Mouse (Mus musculus): ENCODE data around the gene Sbf2.
"Not testable (repeated sequence)": the region's sequence is repeated elsewhere in the genome, so short reads cannot be mapped to it uniquely, and the experiment has no call there.

Sbf2 gene

DNA sequence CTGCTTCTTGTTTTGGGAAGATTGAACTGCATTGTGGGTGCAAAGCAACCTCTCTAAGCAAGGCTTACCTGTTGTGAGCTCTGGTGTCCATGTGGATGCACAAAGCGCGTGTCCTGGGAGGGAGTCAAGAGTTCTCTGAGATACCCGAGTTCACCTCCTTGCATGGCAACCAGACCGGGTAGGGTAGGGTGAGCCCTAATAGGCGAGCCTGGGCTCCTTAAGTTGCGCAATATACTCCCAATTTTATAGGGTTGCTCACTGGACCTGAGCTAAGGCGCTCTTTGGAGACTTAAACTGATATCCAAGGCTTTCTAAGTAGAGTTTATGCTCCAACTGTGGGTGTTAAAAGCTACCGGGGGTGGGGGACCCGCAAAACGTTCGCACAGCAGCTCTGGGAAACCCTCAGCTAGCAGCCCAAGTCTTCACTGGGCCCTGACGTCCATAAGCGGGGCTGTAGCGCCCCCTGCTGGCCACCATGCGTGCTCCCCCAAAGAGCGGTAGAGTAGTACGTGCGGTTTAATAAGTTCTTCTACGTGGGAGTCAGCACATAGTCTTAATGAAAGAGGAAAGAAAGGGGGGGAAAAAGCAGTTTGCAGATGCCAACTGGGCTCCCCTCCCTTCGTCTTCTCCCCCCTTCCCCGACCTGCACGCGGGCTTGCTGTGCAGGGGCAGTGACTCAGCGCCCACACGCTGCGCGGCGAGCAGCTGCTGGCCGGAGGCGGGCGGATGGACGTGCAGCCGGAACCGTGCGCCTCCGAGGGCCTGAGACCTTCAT, 15.4 kb upstream of the Sbf2 start:
- peak; percentile 87 for DNase-seq (ENCODE audit: low read depth, low spot score)

DNA sequence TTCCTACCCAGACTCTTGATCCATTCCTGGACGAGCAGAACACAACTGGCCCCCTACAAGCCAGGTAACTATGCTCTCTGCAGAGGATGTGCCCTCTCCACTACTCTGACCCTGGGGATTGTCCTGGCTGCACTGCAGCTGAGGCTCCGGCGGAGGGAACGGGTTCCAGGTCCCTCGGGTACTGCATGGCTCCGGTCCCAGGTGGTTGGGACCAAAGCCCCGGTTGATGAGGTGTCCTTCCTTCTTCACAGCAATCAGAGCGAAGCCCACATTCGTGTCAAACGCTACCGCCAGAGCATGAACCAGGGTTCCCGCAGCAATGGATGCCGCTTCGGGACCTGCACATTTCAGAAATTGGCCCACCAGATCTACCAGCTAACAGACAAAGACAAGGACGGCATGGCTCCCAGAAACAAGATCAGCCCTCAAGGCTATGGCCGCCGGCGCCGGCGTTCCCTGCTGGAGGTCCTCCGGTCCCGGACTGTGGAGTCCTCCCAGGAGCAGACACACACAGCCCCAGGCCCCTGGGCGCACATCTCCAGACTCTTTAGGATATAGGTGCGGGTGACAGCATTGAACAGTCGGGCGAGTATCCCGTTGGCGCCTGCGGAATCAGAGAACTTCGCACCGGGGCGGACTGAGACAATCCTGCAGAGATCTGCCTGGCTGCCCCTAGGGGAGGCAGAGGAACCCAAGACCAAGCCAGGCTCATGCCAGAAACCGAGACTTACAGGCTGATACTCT, 14.1 kb upstream of the Sbf2 start:
- peak; percentile 53 for DNase-seq (ENCODE audit: low read depth, low spot score)

- DNase-seq (ENCODE audit: low read depth, low spot score): no peak
Measured at GRCm38 (mm10) chr7:110628273-110628600, 13.5 kb upstream of the Sbf2 start.

DNA sequence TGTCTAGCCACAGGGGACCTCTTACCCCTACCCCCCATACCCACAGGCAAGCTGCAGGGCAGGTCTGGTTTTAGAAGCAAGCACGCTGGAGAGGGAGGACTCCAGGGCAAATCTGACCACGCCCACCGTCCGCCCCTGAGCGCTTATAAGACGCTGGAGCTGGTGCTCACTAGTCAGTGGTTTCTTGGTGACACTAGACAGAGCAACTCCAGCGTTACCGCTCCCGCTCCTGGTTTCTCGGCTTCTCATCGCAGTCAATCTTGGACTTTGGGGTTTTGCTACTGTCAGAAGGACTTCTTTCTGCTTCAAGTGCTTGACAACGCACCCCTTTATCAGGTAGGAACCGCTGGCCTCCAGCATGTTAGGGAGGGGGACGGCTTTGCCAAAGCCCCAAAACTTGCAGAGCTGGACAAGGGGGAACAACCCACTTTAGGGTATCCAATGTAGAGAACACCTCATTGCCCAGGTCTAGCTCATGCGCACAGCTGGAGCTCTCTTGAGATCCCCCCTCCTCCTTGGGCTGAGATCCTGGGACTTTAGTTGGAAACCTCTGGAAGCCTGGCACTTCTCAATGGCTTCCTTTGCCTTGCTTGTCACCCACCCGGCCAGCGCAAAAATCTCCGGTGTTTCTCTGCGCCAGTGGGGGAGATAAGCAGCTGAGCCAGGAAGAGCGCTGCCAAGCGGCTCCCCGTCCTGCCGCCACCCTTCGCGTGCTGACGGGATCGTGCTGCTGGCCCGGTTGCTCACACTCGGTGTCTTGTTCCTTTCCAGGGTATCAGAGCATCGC, 13.0 kb upstream of the Sbf2 start, which contains the start of gene Adm:
Gene Adm (plus strand): TSS at position 176 of the 787 bp plus-strand sequence.
- DNase-seq (ENCODE audit: low read depth, low spot score): peak; percentile 86

GRCm38 (mm10) chr7:110627099-110627482, 12.4 kb upstream of the Sbf2 start:
- peak; percentile 54 for DNase-seq (ENCODE audit: low read depth, low spot score)

DNA sequence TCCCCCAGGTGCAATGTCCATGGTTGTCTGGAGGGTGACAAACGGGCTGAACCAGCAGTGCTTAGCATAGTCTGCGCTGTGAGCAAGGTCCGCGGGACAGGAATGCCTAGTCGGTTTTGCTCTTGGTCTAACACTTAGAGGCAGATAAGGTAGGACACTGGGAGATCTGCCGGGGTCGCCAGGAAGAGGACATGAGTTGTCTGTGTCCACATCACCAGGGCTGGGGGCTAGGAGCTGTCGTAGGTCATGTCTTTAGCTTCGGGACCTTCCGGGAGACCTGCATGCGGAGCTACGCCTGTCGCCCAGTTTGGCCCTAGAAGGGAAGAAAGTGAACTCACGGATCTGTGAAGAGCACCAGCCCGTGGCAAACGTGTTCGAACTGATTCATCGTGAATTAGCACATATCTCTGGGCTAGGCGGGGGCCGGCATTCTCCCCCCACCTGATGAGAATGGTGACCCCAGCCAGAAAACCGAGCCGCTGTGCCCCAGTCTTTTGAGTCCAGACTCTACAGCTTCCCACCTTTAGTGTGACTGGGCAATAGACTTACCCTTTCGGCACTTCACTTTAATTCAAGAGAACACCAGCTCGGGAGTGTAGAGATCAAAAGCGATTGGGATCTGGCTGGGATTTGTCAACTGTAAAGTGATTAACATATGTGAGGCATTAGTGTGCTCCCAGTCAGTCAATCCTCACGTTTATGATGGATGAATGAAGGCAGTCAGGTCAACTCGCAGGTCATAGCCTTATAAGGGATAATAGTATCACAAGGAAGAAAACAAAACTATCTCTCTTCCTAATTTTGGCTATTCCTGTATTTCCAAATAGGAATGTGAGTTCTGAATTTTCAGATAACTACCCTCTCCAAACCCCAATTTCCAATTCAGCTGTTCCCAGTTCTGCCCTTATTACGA, 11.7 kb upstream of the Sbf2 start:
- no peak for DNase-seq (ENCODE audit: low read depth, low spot score)

GRCm38 (mm10) chr7:110625489-110625888, 10.8 kb upstream of the Sbf2 start:
- no peak for DNase-seq (ENCODE audit: low read depth, low spot score)

DNA sequence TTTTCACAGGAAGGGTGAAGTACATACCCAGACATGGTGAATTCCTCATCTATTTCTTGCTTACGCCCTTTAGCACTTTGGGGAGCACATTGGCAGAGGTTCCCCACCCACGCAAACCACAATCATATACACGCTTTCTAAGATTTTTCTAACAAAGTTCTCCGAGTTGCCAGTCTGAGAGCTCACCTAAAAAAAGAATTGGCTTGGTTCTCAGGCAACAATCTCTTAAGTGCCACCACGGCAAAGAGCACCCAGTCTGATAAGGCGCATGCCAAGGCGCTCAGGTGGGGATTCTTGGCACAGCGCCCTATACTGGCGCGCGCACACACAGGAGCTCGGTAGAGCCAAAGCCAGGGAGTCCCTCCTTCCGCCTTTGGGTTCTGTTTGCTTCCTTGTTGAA, 10.2 kb upstream of the Sbf2 start:
- no peak for DNase-seq (ENCODE audit: low read depth, low spot score)

DNA sequence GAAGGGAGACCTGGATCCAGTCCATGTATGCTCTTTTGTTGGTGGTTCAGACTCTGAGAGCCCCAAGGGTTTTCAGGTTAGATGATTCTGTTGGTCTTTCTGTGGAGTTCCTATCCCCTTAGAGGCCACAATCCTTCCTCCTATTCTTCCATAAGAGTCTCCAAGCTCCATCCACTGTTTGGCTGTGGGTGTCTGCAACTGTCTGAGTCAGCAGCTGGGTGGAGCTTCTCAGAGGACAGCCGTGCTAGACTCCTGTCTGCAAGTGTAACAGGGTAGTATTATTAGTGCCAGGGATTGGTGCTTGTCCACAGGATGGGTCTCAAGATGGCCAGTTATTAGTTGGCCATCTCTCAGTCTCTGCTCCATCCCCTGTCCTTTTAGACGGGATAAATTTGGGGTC, 9.3 kb upstream of the Sbf2 start:
- DNase-seq (ENCODE audit: low read depth, low spot score): no peak

GRCm38 (mm10) chr7:110619086-110619611, 4.4 kb upstream of the Sbf2 start:
- no peak for DNase-seq (ENCODE audit: low read depth, low spot score)

GRCm38 (mm10) chr7:110615792-110616191, 1.1 kb upstream of the Sbf2 start:
- DNase-seq (ENCODE audit: low read depth, low spot score): no peak

GRCm38 (mm10) chr7:110615151-110615631, 469 bp upstream of the Sbf2 start:
- no peak for DNase-seq (ENCODE audit: low read depth, low spot score)

- DNase-seq (ENCODE audit: low read depth, low spot score): no peak
Measured at GRCm38 (mm10) chr7:110613381-110614132, 1.2 kb downstream of the Sbf2 start.

- DNase-seq (ENCODE audit: low read depth, low spot score): no peak
Measured at GRCm38 (mm10) chr7:110606906-110607305, 7.8 kb downstream of the Sbf2 start.

DNA sequence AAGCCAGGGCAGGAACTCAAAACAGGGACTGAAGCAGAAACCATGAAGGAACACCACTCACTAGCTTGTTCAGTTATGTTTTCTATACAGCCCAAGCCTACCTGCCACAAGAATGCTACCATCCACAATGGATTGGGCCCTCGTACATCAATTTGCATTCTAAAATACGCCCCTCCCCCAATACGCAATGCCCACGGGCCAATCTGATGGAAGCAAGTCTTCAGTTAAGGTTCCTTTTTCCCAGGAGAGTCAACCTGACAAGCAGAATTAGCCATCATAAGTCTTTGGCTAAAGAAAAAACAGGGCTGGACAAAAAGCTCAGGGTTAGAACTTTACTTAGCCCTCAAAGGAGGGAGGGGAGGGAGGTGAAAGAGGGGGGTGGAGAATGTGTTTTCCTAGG, 9.2 kb downstream of the Sbf2 start:
- peak; percentile 44 for DNase-seq (ENCODE audit: low read depth, low spot score)

GRCm38 (mm10) chr7:110597141-110597540, 17.6 kb downstream of the Sbf2 start:
- DNase-seq (ENCODE audit: low read depth, low spot score): no peak

DNA sequence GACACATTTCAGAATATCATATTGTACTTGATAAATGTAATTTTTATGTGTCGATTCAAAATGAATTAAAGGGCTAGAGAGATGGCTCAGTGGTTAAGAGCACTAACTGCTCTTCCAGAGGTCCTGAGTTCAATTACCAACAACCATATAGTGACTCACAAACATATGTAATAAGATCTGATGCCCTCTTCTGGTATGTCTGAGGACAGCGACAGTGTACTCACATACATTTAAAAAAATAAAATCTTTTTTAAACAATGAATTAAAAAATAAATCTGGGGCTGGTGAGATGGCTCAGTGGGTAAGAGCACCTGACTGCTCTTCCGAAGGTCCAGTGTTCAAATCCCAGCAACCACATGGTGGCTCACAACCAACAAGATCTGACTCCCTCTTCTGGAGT, 20.7 kb downstream of the Sbf2 start:
- DNase-seq (ENCODE audit: low read depth, low spot score): not testable (repeated sequence)

DNA sequence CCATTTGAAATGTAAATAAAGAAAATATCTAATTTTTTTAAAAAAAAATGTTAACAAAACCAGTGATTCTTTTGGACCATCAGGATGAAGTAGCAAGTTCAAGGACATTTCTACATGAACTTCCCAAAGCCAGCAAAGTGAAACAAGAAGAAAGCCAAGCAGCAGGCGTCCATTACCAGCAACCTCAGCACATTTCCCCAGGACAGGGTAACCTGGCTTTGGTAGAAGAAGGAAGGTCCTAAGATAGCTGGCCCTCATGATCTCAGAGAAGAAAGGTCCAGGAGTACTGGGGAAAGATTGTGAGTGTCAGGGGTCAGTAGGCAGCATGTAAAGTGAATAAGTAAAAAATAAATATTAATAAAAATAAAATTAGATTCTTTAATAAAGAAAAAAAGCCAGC, 27.0 kb downstream of the Sbf2 start:
- DNase-seq (ENCODE audit: low read depth, low spot score): no peak

GRCm38 (mm10) chr7:110585250-110585649, 29.5 kb downstream of the Sbf2 start:
- DNase-seq (ENCODE audit: low read depth, low spot score): no peak

DNA sequence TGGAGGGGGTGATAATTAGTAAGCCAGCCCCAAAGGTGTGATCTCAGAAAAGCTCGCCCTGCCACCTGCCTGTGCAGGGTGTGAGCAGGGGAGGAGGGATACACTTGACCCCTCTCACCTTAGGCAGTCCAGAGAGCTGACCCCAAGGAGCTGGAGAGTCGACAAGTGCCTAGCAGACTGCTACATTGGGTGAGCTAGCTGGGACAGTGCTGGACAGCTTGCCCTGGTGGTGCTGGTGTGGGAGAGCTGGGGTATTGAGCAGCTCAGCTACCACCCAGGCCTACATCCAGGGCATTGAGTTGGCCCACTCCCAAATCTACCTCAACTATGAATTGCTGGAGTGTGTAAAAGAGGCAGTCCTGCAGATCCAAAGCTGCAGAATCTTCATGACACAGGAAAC, 30.6 kb downstream of the Sbf2 start:
- no peak for DNase-seq (ENCODE audit: low read depth, low spot score)
